ENCODE assay signal across 9 mouse cellular contexts in the genomic region with DNA sequence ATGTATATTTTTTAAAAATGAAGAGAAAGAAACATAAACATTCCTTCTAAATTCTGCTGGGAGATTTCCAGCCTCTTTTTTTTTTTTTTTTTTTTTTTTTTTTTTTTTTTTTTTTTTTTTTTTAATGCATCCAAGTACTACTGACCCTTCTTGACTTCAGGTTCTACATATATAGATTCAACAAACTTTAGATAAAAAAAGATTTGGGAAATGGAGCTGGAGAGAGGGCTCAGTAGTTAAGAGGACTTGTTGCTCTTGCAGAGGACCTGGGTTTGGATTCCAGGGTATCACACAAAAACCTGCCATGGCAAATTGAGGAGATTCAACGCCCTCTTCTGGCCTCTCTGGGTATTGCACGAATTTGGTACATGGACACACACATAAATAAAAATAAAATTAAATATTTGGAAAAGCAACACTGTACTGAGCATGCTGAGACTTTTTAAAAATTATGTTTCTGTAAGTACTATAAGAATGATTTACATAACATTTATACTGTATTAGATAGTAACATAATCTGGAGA. TPM values are rescaled to one million over a fixed set of nuclear protein-coding genes. Genes with fewer than 3 reads are reported as not detected.
DNase-seq lines count a peak whose midpoint lies in the region; ATAC-seq and TF ChIP-seq lines count a peak whose summit lies in the region.
"Had no signal": no experiment of that assay in that cellular context is flagged by ENCODE, and none has a peak within 500 bp of the region (broad histone marks: within the 10 kb centered on the region; RNA-seq: fewer than 3 reads in every experiment).

No protein-coding gene starts in this region.

- H3K9me3 ChIP-seq in liver, embryonic 12.5 days (replicated peaks): no peaks in the 10 kb centered on the region
- H3K9me3 ChIP-seq: lung, embryonic 15.5 days had no signal

- H3K27ac ChIP-seq in liver, adult 2 months (replicated peaks; ENCODE audit: insufficient read depth, low read depth, low read length): no peak overlapping the region
- no peak overlapping the region for H3K27ac ChIP-seq in liver, embryonic 12.5 days
- H3K27ac ChIP-seq: lung, embryonic 15.5 days had no signal

- H3K27me3 ChIP-seq in liver, adult 2 months (ENCODE audit: control insufficient read depth, insufficient read depth, low read length): no peaks in the 10 kb centered on the region
- H3K27me3 ChIP-seq in liver, embryonic 12.5 days (replicated peaks): peaks cover 11% of the 10 kb centered on the region
- H3K27me3 ChIP-seq: lung, embryonic 15.5 days had no signal

- no peak overlapping the region for H3K4me2 ChIP-seq in liver, embryonic 12.5 days
- H3K4me2 ChIP-seq: lung, embryonic 15.5 days had no signal

- no peak for TF ChIP-seq POLR2A in liver, adult 2 months (IDR thresholded peaks at IDR 0.05; ENCODE audit: extremely low read depth, insufficient read depth, low read length)

- WGBS in liver, adult 2 months: 6% methylated on average over 2 of the region's 2 CpGs
- 6% methylated on average over 2 of the region's 2 CpGs for WGBS in liver, embryonic 12.5 days (ENCODE audit: insufficient replicate concordance)

- no peaks in the 10 kb centered on the region for H3K79me2 ChIP-seq in liver, adult 2 months (ENCODE audit: control insufficient read depth, insufficient read depth, low read length)

- TF ChIP-seq CTCF in liver, adult 2 months (IDR thresholded peaks at IDR 0.05; ENCODE audit: low read depth, low read length): 0 out of 2 replicates have a peak, but pooled peaks have one; percentile 28

- peak; percentile 29 to 81 for DNase-seq in adrenal gland, adult (ENCODE audit: inconsistent age in 2 of 2, low spot score in 1 of 2)
- DNase-seq in adrenal gland, adult 8-10 months: no peak
- DNase-seq in liver, adult 2 months (ENCODE audit: extremely low read depth, low read depth, low spot score): peak; percentile 26
- DNase-seq in ZHBTc4 (ENCODE audit: low read depth, low spot score): peak; percentile 80
- DNase-seq in kidney, postnatal 14 days: peak; percentile 23
- no peak for DNase-seq in gastrocnemius, postnatal 25 days
- DNase-seq in cerebellum, adult 11 months: no peak

- no peaks in the 10 kb centered on the region for H3K36me3 ChIP-seq in liver, adult 2 months (ENCODE audit: control insufficient read depth, insufficient read depth, low read length)
- H3K36me3 ChIP-seq in liver, embryonic 12.5 days: no peaks in the 10 kb centered on the region
- H3K36me3 ChIP-seq: lung, embryonic 15.5 days had no signal

- 0 out of 2 replicates have a peak, but pooled peaks cover 1% of the 10 kb centered on the region for H3K4me1 ChIP-seq in liver, adult 2 months (ENCODE audit: control insufficient read depth, insufficient read depth, low read length)
- H3K4me1 ChIP-seq in liver, embryonic 12.5 days: no peaks in the 10 kb centered on the region
- H3K4me1 ChIP-seq: lung, embryonic 15.5 days had no signal

- H3K4me3 ChIP-seq in liver, adult 2 months (ENCODE audit: insufficient read depth, low read depth, low read length): no peak overlapping the region
- no peak overlapping the region for H3K4me3 ChIP-seq in liver, embryonic 12.5 days
- H3K4me3 ChIP-seq: lung, embryonic 15.5 days had no signal

- no peak for ATAC-seq in liver, embryonic 12.5 days

- no peak overlapping the region for H3K9ac ChIP-seq in liver, adult 2 months (ENCODE audit: low read depth, low read length)
- H3K9ac ChIP-seq in liver, embryonic 12.5 days: no peak overlapping the region
- H3K9ac ChIP-seq: lung, embryonic 15.5 days had no signal

RNA-seq across cellular contexts. Expression of gene Stfa3, which starts 14.8 kb away (rescaled TPM):
- not detected for total RNA-seq in adrenal gland, adult 8-10 months (2022)
- total RNA-seq in liver, adult 2 months (2014; rRNA removed): not detected in 2 replicates
- polyA plus RNA-seq in liver, adult 2 months (2012; rRNA removed): not detected in 2 replicates
- 12.4 and 14.7 TPM in 2 replicates for polyA plus RNA-seq in liver, embryonic 12.5 days (2016; fragmentation: Nextera tagmentation; extraction: Ambion mirVana)
- total RNA-seq in gastrocnemius, postnatal 25 days (2021): not detected

Comparison
In these comparisons a context has a peak if more than half of its experiments do, and no peak if none do; other contexts are left out.
1. DNase-seq: peak in adrenal gland, adult (2 of 2), liver, adult 2 months (single experiment), ZHBTc4 (single experiment) and kidney, postnatal 14 days (single experiment); none in adrenal gland, adult 8-10 months (single experiment), gastrocnemius, postnatal 25 days (single experiment) and cerebellum, adult 11 months (single experiment).